9 mouse cellular contexts compared by ENCODE assay signal in genomic region chr7:130965909-130966365, GRCm38 (mm10). TPM values are rescaled to one million over a fixed set of nuclear protein-coding genes. Genes with fewer than 3 reads are reported as not detected.
DNase-seq lines count a peak whose midpoint lies in the region; ATAC-seq lines count a peak whose summit lies in the region.
"Had no signal": no experiment of that assay in that cellular context is flagged by ENCODE, and none has a peak within 500 bp of the region (broad histone marks: within the 10 kb centered on the region; RNA-seq: fewer than 3 reads in every experiment).

No protein-coding gene starts in this region.

- no peaks in the 10 kb centered on the region for H3K9me3 ChIP-seq in heart, embryonic 11.5 days (replicated peaks; ENCODE audit: control insufficient read depth, low read length)
- H3K9me3 ChIP-seq in forebrain, embryonic 16.5 days (ENCODE audit: control insufficient read depth, low read length), result no peaks in the 10 kb centered on the region
- no peaks in the 10 kb centered on the region for H3K9me3 ChIP-seq in hindbrain, embryonic 14.5 days (ENCODE audit: control insufficient read depth, low read length)
- H3K9me3 ChIP-seq in midbrain, embryonic 15.5 days, result no peaks in the 10 kb centered on the region

- H3K4me1 ChIP-seq in heart, embryonic 11.5 days (ENCODE audit: control insufficient read depth, insufficient read depth, low read length), result peaks cover 19% of the 10 kb centered on the region
- peaks cover 21% of the 10 kb centered on the region for H3K4me1 ChIP-seq in forebrain, embryonic 16.5 days (replicated peaks; ENCODE audit: control insufficient read depth, insufficient read depth, low read length)
- H3K4me1 ChIP-seq in hindbrain, embryonic 14.5 days (replicated peaks; ENCODE audit: control insufficient read depth, insufficient read depth, low read length), result no peaks in the 10 kb centered on the region
- H3K4me1 ChIP-seq in midbrain, embryonic 15.5 days, result no peaks in the 10 kb centered on the region; the same call in 1 of the 2 replicates

- no peak for ATAC-seq in heart, embryonic 11.5 days (replicated peaks; ENCODE audit: insufficient number of reproducible peaks, low FRiP score, low TSS enrichment)
- ATAC-seq in forebrain, embryonic 16.5 days, result peak; percentile 86
- ATAC-seq in hindbrain, embryonic 14.5 days (ENCODE audit: low FRiP score), result peak; percentile 37; the same call in 1 of the 2 replicates
- ATAC-seq in midbrain, embryonic 15.5 days (replicated peaks), result 0 out of 2 replicates have a peak, but pooled peaks have one; percentile 20

- H3K4me3 ChIP-seq in heart, embryonic 11.5 days (ENCODE audit: low read depth, low read length), result no peak overlapping the region
- H3K4me3 ChIP-seq in forebrain, embryonic 16.5 days (replicated peaks; ENCODE audit: low read length), result no peak overlapping the region
- no peak overlapping the region for H3K4me3 ChIP-seq in hindbrain, embryonic 14.5 days (replicated peaks; ENCODE audit: low read length)
- H3K4me3 ChIP-seq in midbrain, embryonic 15.5 days, result no peak overlapping the region

- H3K27me3 ChIP-seq in heart, embryonic 11.5 days (ENCODE audit: control insufficient read depth, insufficient read depth, low read length), result no peaks in the 10 kb centered on the region
- H3K27me3 ChIP-seq in forebrain, embryonic 16.5 days (replicated peaks; ENCODE audit: control insufficient read depth, insufficient read depth, low read length), result no peaks in the 10 kb centered on the region
- H3K27me3 ChIP-seq in hindbrain, embryonic 14.5 days (ENCODE audit: control insufficient read depth, insufficient read depth, low read length), result no peaks in the 10 kb centered on the region
- no peaks in the 10 kb centered on the region for H3K27me3 ChIP-seq in midbrain, embryonic 15.5 days (replicated peaks)

- no peak overlapping the region for H3K4me2 ChIP-seq in heart, embryonic 11.5 days
- H3K4me2 ChIP-seq in forebrain, embryonic 16.5 days (ENCODE audit: low read length), result no peak overlapping the region
- no peak overlapping the region for H3K4me2 ChIP-seq in hindbrain, embryonic 14.5 days (replicated peaks)
- H3K4me2 ChIP-seq in midbrain, embryonic 15.5 days, result no peak overlapping the region

- DNase-seq in heart, adult 18-20 months, result peak; percentile 70 to 85
- DNase-seq in ZHBTc4 (ENCODE audit: low read depth, low spot score), result peak; percentile 40
- peak; percentile 43 for DNase-seq in hindbrain, embryonic 14.5 days (ENCODE audit: low spot score)
- DNase-seq in spleen, postnatal 4 days (ENCODE audit: low spot score in 2 of 2), result no peak
- no peak for DNase-seq in urinary bladder, postnatal 25 days (ENCODE audit: low spot score)

- H3K27ac ChIP-seq in heart, embryonic 11.5 days (ENCODE audit: low read depth, low read length), result no peak overlapping the region
- H3K27ac ChIP-seq in forebrain, embryonic 16.5 days (ENCODE audit: low read length), result peak overlapping the region; percentile 59
- H3K27ac ChIP-seq in hindbrain, embryonic 14.5 days, result peak overlapping the region; percentile 44; the same call in 1 of the 2 replicates
- peak overlapping the region; percentile 65 for H3K27ac ChIP-seq in midbrain, embryonic 15.5 days

- no peak overlapping the region for H3K9ac ChIP-seq in heart, embryonic 11.5 days (ENCODE audit: low read depth, low read length)
- no peak overlapping the region; the same call in 1 of the 2 replicates for H3K9ac ChIP-seq in forebrain, embryonic 16.5 days (replicated peaks; ENCODE audit: low read depth, low read length)
- H3K9ac ChIP-seq in hindbrain, embryonic 14.5 days, result no peak overlapping the region
- H3K9ac ChIP-seq in midbrain, embryonic 15.5 days, result no peak overlapping the region

- no peaks in the 10 kb centered on the region for H3K36me3 ChIP-seq in heart, embryonic 11.5 days (ENCODE audit: control insufficient read depth, insufficient read depth, low read length)
- no peaks in the 10 kb centered on the region for H3K36me3 ChIP-seq in forebrain, embryonic 16.5 days (ENCODE audit: control insufficient read depth, insufficient read depth)
- H3K36me3 ChIP-seq in hindbrain, embryonic 14.5 days (replicated peaks; ENCODE audit: control insufficient read depth, insufficient read depth), result no peaks in the 10 kb centered on the region
- no peaks in the 10 kb centered on the region for H3K36me3 ChIP-seq in midbrain, embryonic 15.5 days (replicated peaks)

- WGBS in heart, embryonic 11.5 days (ENCODE audit: insufficient replicate concordance), result 67% methylated on average over 4 of the region's 4 CpGs
- 37% methylated on average over 4 of the region's 4 CpGs for WGBS in forebrain, embryonic 16.5 days
- 45% methylated on average over 4 of the region's 4 CpGs for WGBS in hindbrain, embryonic 14.5 days
- 44% methylated on average over 4 of the region's 4 CpGs for WGBS in midbrain, embryonic 15.5 days

RNA-seq across cellular contexts. Expression of gene Htra1, which starts 30.0 kb away (rescaled TPM):
- total RNA-seq in heart, adult 18-20 months (2021), result 100 to 1,000 TPM; 109 to 122 TPM
- polyA plus RNA-seq in heart, embryonic 11.5 days (2014; fragmentation: Nextera tagmentation; extraction: Ambion mirVana), result 38.7 TPM in 2 replicates
- polyA plus RNA-seq in forebrain, embryonic 16.5 days (2015; fragmentation: Nextera tagmentation; extraction: Ambion mirVana), result 20.4 and 27.9 TPM in 2 replicates
- 18.9 and 22.9 TPM in 2 replicates for polyA plus RNA-seq in hindbrain, embryonic 14.5 days (2014; fragmentation: Nextera tagmentation; extraction: Ambion mirVana)
- 15.4 and 18.7 TPM in 2 replicates for polyA plus RNA-seq in midbrain, embryonic 15.5 days (2015; fragmentation: Nextera tagmentation; extraction: Ambion mirVana)
- total RNA-seq: CH12.LX had no signal

Comparison
In these comparisons a context has a peak if more than half of its experiments do, and no peak if none do; other contexts are left out.
1. DNase-seq: peak in heart, adult 18-20 months (2 of 2), ZHBTc4 (single experiment) and hindbrain, embryonic 14.5 days (single experiment); none in spleen, postnatal 4 days (0 of 2) and urinary bladder, postnatal 25 days (single experiment).